Mouse (Mus musculus) embryonic facial prominence, embryonic 15.5 days (tissue): Measurements from ENCODE around the gene Osr1. TPM values are rescaled to one million over a fixed set of nuclear protein-coding genes. Genes with fewer than 3 reads are reported as not detected.

Source experiments
- ATAC-seq: fragments of 200-750 bp; cut with Nextera tagmentation; 2 replicates; pipeline ENCODE4 v1.8.0; 2017; ENCODE audit warnings: low read depth, moderate TSS enrichment; ENCODE audit not compliant: insufficient number of reproducible peaks, low FRiP score, low TSS enrichment
- H3K27ac ChIP-seq: fragments of 300-500 bp; sonication (generic); replicated peaks from 2 replicates; pipeline ENCODE4 v1.5.1; 2015; ENCODE audit warnings: mild to moderate bottlenecking, inconsistent platforms
- H3K27me3 ChIP-seq: fragments of 300-500 bp; sonication (generic); 2 replicates; pipeline ENCODE4 v1.6.1; 2015; ENCODE audit warnings: inconsistent platforms
- H3K36me3 ChIP-seq: fragments of 300-500 bp; sonication (generic); 2 replicates; pipeline ENCODE4 v1.6.1; 2015; ENCODE audit warnings: mild to moderate bottlenecking, inconsistent platforms
- H3K4me1 ChIP-seq: fragments of 300-500 bp; sonication (generic); 2 replicates; pipeline ENCODE4 v1.6.1; 2015; ENCODE audit warnings: inconsistent platforms
- H3K4me2 ChIP-seq: fragments of 300-500 bp; sonication (generic); replicated peaks from 2 replicates; pipeline ENCODE4 v1.6.1; 2015; ENCODE audit warnings: mild to moderate bottlenecking, inconsistent platforms
- H3K4me3 ChIP-seq: fragments of 300-500 bp; sonication (generic); replicated peaks from 2 replicates; pipeline ENCODE4 v1.5.1; 2015; ENCODE audit warnings: mild to moderate bottlenecking, inconsistent platforms
- H3K9ac ChIP-seq: fragments of 300-500 bp; sonication (generic); 2 replicates; pipeline ENCODE4 v1.6.1; 2015; ENCODE audit warnings: inconsistent platforms
- H3K9me3 ChIP-seq: fragments of 300-500 bp; sonication (generic); replicated peaks from 2 replicates; pipeline ENCODE4 v1.6.1; 2016; ENCODE audit warnings: inconsistent platforms
- WGBS: fragments of 180-500 bp; shearing (Covaris S2); methylation state at CpG from one replicate; pipeline ENCODE4 v1.1.7; 2015; 5-methylcytosine and 5-hydroxymethylcytosine counted together
- polyA plus RNA-seq: library from polyadenylated mRNA; unstranded; fragments of >200 nt; fragmentation: Nextera tagmentation; extraction: Ambion mirVana; gene quantifications from 2 replicates; pipeline ENCODE4 v1.2.1, GENCODE M21; 2015

The Osr1 gene
- 111 and 127 TPM in 2 replicates for polyA plus RNA-seq

GRCm38 (mm10) chr12:9569971-9570370, at the start of gene Osr1:
Gene Osr1, plus strand, starts transcription at chr12:9570116.
- H3K4me3 ChIP-seq = peak within 1 kb of the TSS; percentile 45
- peak within 1 kb of the TSS; percentile 7 for H3K9ac ChIP-seq
- ATAC-seq = no peak
- H3K9me3 ChIP-seq = no peaks in the 10 kb centered on the region
- H3K4me1 ChIP-seq = peaks cover 30% of the 10 kb centered on the region
- peak within 1 kb of the TSS; percentile 68 for H3K27ac ChIP-seq
- no peaks in the 10 kb centered on the region for H3K36me3 ChIP-seq
- WGBS = 0% methylated on average over 15 of the region's 15 CpGs
- H3K27me3 ChIP-seq = peaks cover 38% of the 10 kb centered on the region
- peak within 1 kb of the TSS; percentile 66 for H3K4me2 ChIP-seq

DNA sequence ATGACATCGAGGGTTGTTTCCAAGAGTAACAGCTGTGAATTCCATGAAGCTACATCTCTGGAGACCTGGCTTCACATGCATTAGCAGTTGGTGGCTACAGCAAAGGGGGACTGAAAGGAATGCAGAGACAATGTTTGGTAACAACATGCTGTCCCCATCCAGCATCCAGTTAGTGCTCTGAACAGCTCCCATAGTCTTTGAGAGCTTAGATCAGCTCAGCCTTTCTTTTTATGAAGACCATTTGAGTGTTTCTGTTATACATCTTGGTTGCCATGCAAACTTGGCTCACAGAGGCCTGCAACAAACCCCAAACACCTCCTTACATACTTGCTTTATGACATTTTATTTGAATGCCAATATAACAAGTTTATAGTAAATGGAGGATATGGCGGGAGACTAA, 19.6 kb upstream of the Osr1 start:
- H3K9me3 ChIP-seq = no peaks in the 10 kb centered on the region
- no peak overlapping the region for H3K4me3 ChIP-seq
- H3K36me3 ChIP-seq = no peaks in the 10 kb centered on the region
- no peak for ATAC-seq
- H3K4me1 ChIP-seq = no peaks in the 10 kb centered on the region
- no peak overlapping the region for H3K9ac ChIP-seq
- H3K27me3 ChIP-seq = no peaks in the 10 kb centered on the region
- H3K4me2 ChIP-seq = no peak overlapping the region
- 70% methylated on average over 2 of the region's 2 CpGs for WGBS
- H3K27ac ChIP-seq = no peak overlapping the region

GRCm38 (mm10) chr12:9564956-9565355, 5.0 kb upstream of the Osr1 start:
- H3K36me3 ChIP-seq = no peaks in the 10 kb centered on the region
- 0 out of 2 replicates have a peak, but pooled peaks cover 3% of the 10 kb centered on the region for H3K4me1 ChIP-seq
- peaks cover 10% of the 10 kb centered on the region for H3K27me3 ChIP-seq
- ATAC-seq = no peak
- H3K4me2 ChIP-seq = no peak overlapping the region
- no peak overlapping the region for H3K9ac ChIP-seq
- 43% methylated on average over 3 of the region's 3 CpGs for WGBS
- no peak overlapping the region for H3K4me3 ChIP-seq
- H3K27ac ChIP-seq = no peak overlapping the region
- H3K9me3 ChIP-seq = no peaks in the 10 kb centered on the region

GRCm38 (mm10) chr12:9570496-9570995, 630 bp downstream of the Osr1 start:
- peaks cover 41% of the 10 kb centered on the region for H3K27me3 ChIP-seq
- ATAC-seq = no peak
- H3K4me3 ChIP-seq = peak overlapping the region; percentile 45
- H3K27ac ChIP-seq = peak overlapping the region; percentile 68
- H3K4me2 ChIP-seq = peak overlapping the region; percentile 66
- WGBS = 1% methylated on average over 17 of the region's 17 CpGs
- H3K4me1 ChIP-seq = peaks cover 30% of the 10 kb centered on the region
- no peaks in the 10 kb centered on the region for H3K9me3 ChIP-seq
- no peaks in the 10 kb centered on the region for H3K36me3 ChIP-seq
- peak overlapping the region; percentile 7; the same call in 1 of the 2 replicates for H3K9ac ChIP-seq

- no peak overlapping the region for H3K27ac ChIP-seq
- no peak for ATAC-seq
- no peaks in the 10 kb centered on the region for H3K9me3 ChIP-seq
- H3K36me3 ChIP-seq = no peaks in the 10 kb centered on the region
- H3K9ac ChIP-seq = no peak overlapping the region
- peaks cover 49% of the 10 kb centered on the region for H3K27me3 ChIP-seq
- peak overlapping the region; percentile 66 for H3K4me2 ChIP-seq
- H3K4me1 ChIP-seq = peaks cover 30% of the 10 kb centered on the region
- peak overlapping the region; percentile 45; the same call in 1 of the 2 replicates for H3K4me3 ChIP-seq
- WGBS = 6% methylated on average over 13 of the region's 13 CpGs
Observed at GRCm38 (mm10) chr12:9571276-9571940, 1.5 kb downstream of the Osr1 start.

GRCm38 (mm10) chr12:9572022-9572421, 2.1 kb downstream of the Osr1 start:
- ATAC-seq = no peak
- Histone ChIP-seq H3K27me3 (peaks cover 54% of the 10 kb centered on the region), H3K4me2 (no peak overlapping the region)

DNA sequence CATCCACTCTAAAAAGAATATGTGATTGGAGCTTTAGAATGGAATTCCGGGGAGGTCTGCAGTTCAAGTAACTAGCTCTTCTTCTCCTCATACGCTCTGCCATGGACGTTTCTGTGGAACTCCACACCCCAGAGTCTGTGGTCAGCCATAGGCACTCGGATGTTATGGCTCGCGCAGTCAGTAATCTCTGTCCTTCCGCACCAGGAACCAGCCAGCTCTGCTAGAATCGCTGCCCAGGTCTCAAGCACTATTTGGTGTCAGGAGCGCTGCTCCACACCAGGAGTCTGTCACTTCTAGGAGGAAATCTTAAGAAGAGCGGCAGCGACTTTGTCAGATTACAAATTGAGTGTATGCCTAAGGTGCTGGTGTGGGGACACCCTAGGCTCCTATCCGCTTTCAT, 3.8 kb downstream of the Osr1 start:
- peak overlapping the region; percentile 48; the same call in 1 of the 2 replicates for H3K27ac ChIP-seq
- ATAC-seq = peak; percentile 30; the same call in 1 of the 2 replicates

More at GRCm38 (mm10) chr12:9572022-9572421, 2.1 kb downstream of the Osr1 start:
- Histone ChIP-seq H3K9me3 (no peaks in the 10 kb centered on the region), H3K36me3 (no peaks in the 10 kb centered on the region), H3K4me1 (peaks cover 30% of the 10 kb centered on the region), H3K4me3 (no peak overlapping the region), H3K9ac (no peak overlapping the region), H3K27ac (no peak overlapping the region)
- WGBS = 42% methylated on average over 4 of the region's 4 CpGs

GRCm38 (mm10) chr12:9574244-9574871, 4.4 kb downstream of the Osr1 start:
- peak overlapping the region; percentile 51 for H3K4me2 ChIP-seq
- H3K36me3 ChIP-seq = no peaks in the 10 kb centered on the region
- peaks cover 37% of the 10 kb centered on the region for H3K4me1 ChIP-seq
- H3K27ac ChIP-seq = peak overlapping the region; percentile 79
- peaks cover 66% of the 10 kb centered on the region for H3K27me3 ChIP-seq
- no peaks in the 10 kb centered on the region for H3K9me3 ChIP-seq
- ATAC-seq = peak; percentile 79
- peak overlapping the region; percentile 57 for H3K4me3 ChIP-seq
- peak overlapping the region; percentile 59 for H3K9ac ChIP-seq
- WGBS = under 1% methylated on average over 38 of the region's 38 CpGs

More for the DNA sequence above, 3.8 kb downstream of the Osr1 start:
- peaks cover 65% of the 10 kb centered on the region for H3K27me3 ChIP-seq
- H3K36me3 ChIP-seq = no peaks in the 10 kb centered on the region
- peak overlapping the region; percentile 57 for H3K4me3 ChIP-seq
- H3K4me2 ChIP-seq = peak overlapping the region; percentile 51
- H3K9me3 ChIP-seq = no peaks in the 10 kb centered on the region
- H3K4me1 ChIP-seq = peaks cover 30% of the 10 kb centered on the region
- 6% methylated on average over 12 of the region's 12 CpGs for WGBS
- H3K9ac ChIP-seq = no peak overlapping the region

- H3K4me1 ChIP-seq = peaks cover 44% of the 10 kb centered on the region
- peak overlapping the region; percentile 59 for H3K9ac ChIP-seq
- peaks cover 76% of the 10 kb centered on the region for H3K27me3 ChIP-seq
- no peaks in the 10 kb centered on the region for H3K36me3 ChIP-seq
- no peaks in the 10 kb centered on the region for H3K9me3 ChIP-seq
- H3K27ac ChIP-seq = peak overlapping the region; percentile 79
- WGBS = 4% methylated on average over 21 of the region's 21 CpGs
- peak overlapping the region; percentile 57 for H3K4me3 ChIP-seq
- H3K4me2 ChIP-seq = peak overlapping the region; percentile 51
- no peak for ATAC-seq
Observed at GRCm38 (mm10) chr12:9575158-9576042, 5.5 kb downstream of the Osr1 start.

DNA sequence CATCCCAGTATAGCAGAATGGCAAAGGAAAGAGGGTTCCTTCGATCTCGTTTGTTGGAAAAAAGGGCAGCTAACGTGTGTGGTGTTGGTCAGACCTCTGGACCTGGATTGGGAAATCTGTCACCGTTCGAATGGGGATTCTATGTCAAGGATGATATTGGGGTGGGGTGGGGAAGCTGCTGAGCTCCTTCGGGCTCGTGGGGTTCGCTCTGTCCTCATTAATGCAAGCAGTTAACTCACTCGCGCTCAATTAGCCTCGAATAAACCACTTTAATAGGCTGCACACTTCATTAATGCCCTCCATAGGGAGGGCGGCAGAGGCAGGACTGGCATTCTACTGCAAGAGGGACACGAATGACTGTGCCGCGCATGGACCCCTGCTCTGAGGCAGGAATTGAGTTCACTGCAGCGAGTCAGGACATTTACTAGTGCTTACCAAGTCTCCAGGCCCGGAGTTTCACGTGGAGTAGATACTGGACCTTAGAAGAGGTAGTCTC, 6.2 kb downstream of the Osr1 start:
- Histone ChIP-seq H3K36me3 (no peaks in the 10 kb centered on the region), H3K4me1 (peaks cover 50% of the 10 kb centered on the region), H3K4me3 (peak overlapping the region; percentile 57), H3K27me3 (peaks cover 82% of the 10 kb centered on the region), H3K9ac (peak overlapping the region; percentile 59), H3K27ac (peak overlapping the region; percentile 79), H3K9me3 (no peaks in the 10 kb centered on the region), H3K4me2 (peak overlapping the region; percentile 51)
- ATAC-seq = no peak
- 3% methylated on average over 18 of the region's 18 CpGs for WGBS
